Mouse (Mus musculus) layer of hippocampus, postnatal 14 days (tissue): ENCODE measurements around the gene Tmco4. TPM values are rescaled to one million over a fixed set of nuclear protein-coding genes. Genes with fewer than 3 reads are reported as not detected.

Source experiments
- DNase-seq, 2 experiments: peaks; one replicate each; pipeline ENCODE4 v3.0.0; 2021 to 2022; ENCODE audit warnings: low spot score in 2 of 2, mixed read lengths in 1 of 2
- long read RNA-seq, 2 experiments: library from polyadenylated mRNA; stranded (forward); transcript quantifications; one replicate each; pipeline ENCODE4 v2.0.0; 2021
- total RNA-seq, 2 experiments: library from RNA; stranded (reverse); gene quantifications; 2 replicates each; pipeline ENCODE4 v1.2.3; 2021

The Tmco4 gene
- total RNA-seq = 1 to 10 TPM; 2.1 to 3.0 TPM
- long read RNA-seq, experiment 1, partial matches to known transcripts = 1 of 4 reads
- long read RNA-seq, experiment 1, other reads (novel, unspliced or antisense) = 0 of 4 reads
- long read RNA-seq, experiment 2, partial matches to known transcripts = 0 of 11 reads
- long read RNA-seq, experiment 2, other reads (novel, unspliced or antisense) = 10 of 11 reads

GRCm38 (mm10) chr4:138972827-138973718 lies at the start of gene Tmco4:
Gene Tmco4, plus strand, starts transcription at chr4:138972888.
- DNase-seq = peak; percentile 37 to 53

DNA sequence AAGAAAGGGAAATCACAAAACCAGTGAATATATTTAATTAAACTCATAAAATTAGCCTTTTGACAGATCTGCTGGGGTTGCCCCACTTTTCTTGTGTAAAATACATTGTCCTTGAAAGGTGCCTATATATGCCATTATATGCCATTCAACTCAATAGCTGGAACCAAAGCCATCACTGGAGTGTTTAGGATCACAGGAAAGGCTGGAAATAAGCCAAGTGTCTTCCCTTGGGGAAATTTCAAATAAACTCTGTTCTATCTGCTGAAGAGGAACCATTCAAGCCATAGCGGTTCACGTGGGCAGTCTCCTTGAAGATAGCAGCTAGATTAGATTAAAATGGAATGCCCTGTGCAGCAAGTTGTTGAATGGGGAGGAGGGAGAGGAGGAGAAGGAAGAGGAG lies 47.1 kb upstream of the Tmco4 start:
- no peak for DNase-seq

- DNase-seq = no peak
Measured at GRCm38 (mm10) chr4:138933862-138934261, 38.8 kb upstream of the Tmco4 start.

DNA sequence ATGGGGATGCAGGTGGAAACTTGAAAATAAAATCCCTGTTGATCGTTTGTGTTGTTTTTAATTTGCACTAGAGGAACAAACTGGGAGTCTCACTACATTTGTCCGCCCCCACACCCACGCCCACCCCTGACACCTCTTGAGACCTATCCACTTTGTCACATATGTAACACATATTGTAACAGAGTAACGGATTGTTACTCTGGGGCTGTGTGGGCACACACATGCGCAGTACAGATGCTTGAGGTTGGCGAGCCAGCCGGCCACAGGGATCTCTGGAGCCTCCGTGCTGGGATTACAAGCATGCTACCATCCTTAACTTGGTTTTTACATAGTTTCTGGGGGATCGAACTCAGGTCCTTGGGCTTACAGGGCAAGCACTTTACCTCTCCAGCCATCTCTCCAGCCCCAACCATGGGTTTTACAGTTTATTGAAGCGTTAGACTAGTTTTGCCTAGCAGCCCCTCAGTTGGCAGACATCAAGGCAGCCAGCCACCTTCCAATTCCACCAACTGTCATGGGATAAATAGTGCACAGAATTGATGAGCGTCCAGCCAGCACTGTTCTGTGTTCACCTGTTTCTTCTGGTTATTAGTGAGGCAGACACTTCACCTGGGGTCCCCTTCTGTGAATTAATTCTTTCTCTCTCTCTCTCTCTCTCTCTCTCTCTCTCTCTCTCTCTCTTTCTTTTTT lies 38.1 kb upstream of the Tmco4 start:
- peak in 1 of 2 experiments; percentile 53 for DNase-seq

DNA sequence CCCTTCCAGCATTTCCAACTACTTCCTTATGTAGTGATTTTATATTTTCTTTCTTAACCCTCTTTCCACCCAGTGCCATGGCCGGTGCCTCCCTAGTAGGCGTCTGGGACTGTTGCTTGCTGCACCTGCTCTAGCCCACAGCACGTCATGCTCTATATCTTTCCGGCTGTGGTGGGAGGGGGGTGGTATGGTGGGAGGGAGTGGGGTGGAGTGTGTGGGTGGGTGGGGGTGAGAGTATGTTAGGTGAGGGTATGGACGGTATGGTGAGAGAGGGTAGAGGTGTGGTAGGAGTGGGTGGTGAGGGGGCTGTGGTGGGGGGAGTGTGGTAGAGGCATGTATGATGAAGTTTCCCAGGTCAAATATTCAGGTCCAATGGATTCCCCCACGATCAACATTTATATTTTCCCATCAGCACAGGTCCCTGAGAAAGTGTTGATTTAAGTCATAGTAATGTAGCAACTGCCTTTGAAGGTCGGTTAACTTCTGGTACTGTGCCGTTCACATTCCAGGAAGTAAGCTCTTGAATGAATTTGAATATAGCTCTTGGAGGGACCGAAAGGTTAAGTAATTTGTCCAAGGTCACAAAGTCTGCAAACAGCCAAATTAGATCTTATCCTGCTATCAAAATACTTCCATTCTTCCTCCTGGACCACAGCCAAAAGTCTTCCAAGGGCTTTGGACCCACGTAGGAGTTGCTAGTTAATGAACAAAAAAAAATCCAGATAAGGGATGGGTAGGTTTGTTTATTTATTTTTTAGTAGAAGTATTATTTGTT lies 34.0 kb upstream of the Tmco4 start:
- DNase-seq = no peak

DNA sequence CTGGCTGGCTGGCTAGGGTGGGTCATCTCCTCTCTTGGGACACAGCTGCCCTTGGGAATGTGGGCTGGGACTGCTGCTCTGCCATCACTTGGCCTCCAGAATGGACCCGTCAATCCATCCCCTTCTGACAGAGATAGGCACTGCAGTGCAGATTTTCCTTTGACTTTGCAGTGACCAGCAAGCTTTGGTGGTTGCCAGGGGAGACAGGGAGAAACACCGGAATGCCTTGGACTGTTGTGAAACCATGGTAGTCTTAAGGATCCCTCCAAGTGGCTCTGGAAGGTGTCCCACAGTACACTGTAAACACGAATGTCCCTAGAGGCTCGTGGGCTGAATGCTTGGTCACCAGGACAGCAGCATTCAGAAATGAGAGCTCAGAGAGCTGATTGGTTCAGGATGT lies 33.2 kb upstream of the Tmco4 start:
- DNase-seq = no peak

- peak in 1 of 2 experiments; percentile 33 for DNase-seq
Measured at GRCm38 (mm10) chr4:138941401-138941800, 31.3 kb upstream of the Tmco4 start.

GRCm38 (mm10) chr4:138941966-138942365 lies 30.7 kb upstream of the Tmco4 start:
- no peak for DNase-seq

GRCm38 (mm10) chr4:138943730-138944129 lies 29.0 kb upstream of the Tmco4 start:
- DNase-seq = peak; percentile 46 to 48

DNA sequence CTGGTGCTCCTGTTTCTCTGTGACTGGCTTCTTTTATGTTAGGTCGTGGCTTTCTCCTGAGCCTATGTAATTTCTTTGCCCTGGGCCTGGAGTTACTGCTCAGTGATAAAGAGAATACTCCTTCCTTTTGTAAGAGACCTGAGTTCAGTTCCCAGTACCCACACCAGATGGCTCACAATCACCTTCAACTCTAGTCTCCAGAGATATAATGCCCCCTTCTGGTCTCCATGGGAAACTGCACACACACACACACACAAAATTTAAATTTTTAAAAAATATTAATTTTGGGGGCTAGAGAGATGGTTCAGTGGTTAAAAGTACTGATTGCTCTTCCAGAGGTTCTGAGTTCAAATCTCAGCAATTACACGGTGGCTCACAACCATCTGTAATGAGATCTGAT lies 24.4 kb upstream of the Tmco4 start:
- DNase-seq = no peak

GRCm38 (mm10) chr4:138958612-138959011 lies 14.1 kb upstream of the Tmco4 start:
- DNase-seq = no peak

GRCm38 (mm10) chr4:138959120-138959519 lies 13.6 kb upstream of the Tmco4 start:
- DNase-seq = peak in 1 of 2 experiments; percentile 44

- DNase-seq = peak in 1 of 2 experiments; percentile 34
Measured at GRCm38 (mm10) chr4:138959926-138960325, 12.8 kb upstream of the Tmco4 start.

DNA sequence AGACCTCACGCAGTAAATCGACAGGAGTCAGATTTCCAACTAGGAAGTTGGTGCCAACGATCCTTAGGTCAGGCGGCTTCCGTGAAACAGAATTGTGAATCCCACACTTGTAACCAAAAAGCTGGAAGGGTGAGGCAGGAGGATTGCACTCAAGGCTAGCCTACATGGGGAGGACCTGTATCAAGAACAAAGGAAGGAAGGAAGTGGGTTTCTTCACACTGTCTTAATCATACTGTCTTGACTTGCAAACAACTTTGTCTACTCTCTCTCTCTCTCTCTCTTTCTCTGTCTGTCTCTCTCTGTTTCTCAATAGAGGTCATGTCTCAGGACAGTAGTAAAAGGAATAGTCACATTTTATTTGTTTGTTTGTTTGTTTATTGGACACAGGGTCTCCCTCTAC lies 10.0 kb upstream of the Tmco4 start:
- DNase-seq = no peak

GRCm38 (mm10) chr4:138965871-138966270 lies 6.8 kb upstream of the Tmco4 start:
- DNase-seq = no peak

- DNase-seq = no peak
Measured at GRCm38 (mm10) chr4:138966866-138967265, 5.8 kb upstream of the Tmco4 start, which contains the start of gene Rnf186. Gene Rnf186, plus strand, starts transcription at chr4:138967112.

GRCm38 (mm10) chr4:138967485-138967884 lies 5.2 kb upstream of the Tmco4 start:
- DNase-seq = no peak

GRCm38 (mm10) chr4:138968772-138969556 lies 3.7 kb upstream of the Tmco4 start:
- no peak for DNase-seq

DNA sequence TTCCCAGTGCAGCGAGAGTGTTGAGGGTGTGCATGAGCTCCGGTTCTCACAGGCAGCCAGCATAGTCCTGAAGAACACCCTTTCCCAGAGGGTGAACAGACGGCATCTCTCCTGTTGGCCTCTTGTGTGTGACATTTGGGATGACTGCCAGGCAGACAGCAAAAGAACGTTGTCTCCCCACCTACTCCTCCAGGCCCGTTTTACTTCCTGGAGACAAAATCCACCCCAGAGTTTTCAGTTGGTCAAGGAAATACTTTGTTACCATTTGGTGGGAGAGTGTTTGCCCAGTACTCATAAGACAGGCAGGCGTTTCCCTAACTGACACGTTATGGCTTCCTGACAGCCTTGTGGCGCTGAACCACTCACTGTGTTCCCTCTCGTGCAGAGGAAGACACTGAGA lies 3.0 kb upstream of the Tmco4 start:
- DNase-seq = no peak

DNA sequence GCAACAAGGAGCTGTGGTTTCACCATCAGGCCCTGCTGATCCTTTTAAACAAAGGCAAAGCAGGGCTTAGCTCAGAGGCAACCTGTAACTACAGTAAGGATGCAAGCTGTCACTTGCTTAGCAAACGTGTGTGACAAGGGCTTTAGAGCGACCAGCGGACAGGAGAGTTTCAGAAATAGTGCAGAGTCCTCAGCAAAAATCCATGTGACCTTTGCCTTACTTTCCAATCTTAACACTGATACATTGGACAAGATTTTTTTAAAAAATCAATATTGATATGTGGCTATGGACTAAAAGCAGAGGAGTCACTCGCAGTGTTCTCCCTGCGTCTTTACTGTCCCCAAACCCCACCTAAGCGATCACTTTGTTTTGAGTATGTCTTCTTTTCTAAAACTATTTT lies 1.3 kb upstream of the Tmco4 start:
- DNase-seq = no peak
